Mouse (Mus musculus) liver, embryonic 13.5 days (tissue): ENCODE results near the gene Rgs7. TPM values are rescaled to one million over a fixed set of nuclear protein-coding genes. Genes with fewer than 3 reads are reported as not detected.

Experiments
- ATAC-seq: fragments of 200-750 bp; cut with Nextera tagmentation; 2 replicates; pipeline ENCODE4 v1.8.0; 2017; ENCODE audit warnings: low read depth, mild to moderate bottlenecking, moderate number of reproducible peaks, moderate library complexity
- DNase-seq: peaks from one replicate; pipeline ENCODE4 v3.0.0; 2022
- H3K27ac ChIP-seq: fragments of 300-500 bp; sonication (generic); 2 replicates; pipeline ENCODE4 v1.5.1; 2015; ENCODE audit warnings: moderate library complexity, mild to moderate bottlenecking, inconsistent platforms
- H3K27me3 ChIP-seq: fragments of 300-500 bp; sonication (generic); 2 replicates; pipeline ENCODE4 v1.6.1; 2015; ENCODE audit warnings: mild to moderate bottlenecking, inconsistent platforms
- H3K36me3 ChIP-seq: fragments of 300-500 bp; sonication (generic); 2 replicates; pipeline ENCODE4 v1.6.1; 2015; ENCODE audit warnings: mild to moderate bottlenecking, inconsistent platforms
- H3K4me1 ChIP-seq: fragments of 300-500 bp; sonication (generic); replicated peaks from 2 replicates; pipeline ENCODE4 v1.6.1; 2015; ENCODE audit warnings: inconsistent platforms
- H3K4me2 ChIP-seq: fragments of 300-500 bp; sonication (generic); 2 replicates; pipeline ENCODE4 v1.6.1; 2015; ENCODE audit warnings: inconsistent platforms, mild to moderate bottlenecking, moderate library complexity
- H3K4me3 ChIP-seq: fragments of 300-500 bp; sonication (generic); replicated peaks from 2 replicates; pipeline ENCODE4 v1.5.1; 2015; ENCODE audit warnings: mild to moderate bottlenecking, inconsistent platforms
- H3K9ac ChIP-seq: fragments of 300-500 bp; sonication (generic); 2 replicates; pipeline ENCODE4 v1.6.1; 2015; ENCODE audit warnings: mild to moderate bottlenecking, inconsistent platforms
- H3K9me3 ChIP-seq: fragments of 300-500 bp; sonication (generic); replicated peaks from 2 replicates; pipeline ENCODE4 v1.6.1; 2016; ENCODE audit warnings: inconsistent platforms
- WGBS: fragments of 180-500 bp; shearing (Covaris S2); methylation state at CpG from one replicate; pipeline ENCODE4 v1.1.7; 2015; ENCODE audit not compliant: insufficient replicate concordance; 5-methylcytosine and 5-hydroxymethylcytosine counted together
- polyA plus RNA-seq: library from polyadenylated mRNA; unstranded; fragments of >200 nt; fragmentation: Nextera tagmentation; extraction: Ambion mirVana; gene quantifications from 2 replicates; pipeline ENCODE4 v1.2.1, GENCODE M21; 2015

Gene Rgs7
- polyA plus RNA-seq, 1 experiment from 2014 or later: 0.05 TPM

GRCm38 (mm10) chr1:175073500-175074232 lies 418.6 kb downstream of the Rgs7 start:
- no peak for DNase-seq
- ATAC-seq: no peak
- no peaks in the 10 kb centered on the region for H3K36me3 ChIP-seq
- no peak overlapping the region for H3K4me2 ChIP-seq
- no peaks in the 10 kb centered on the region for H3K9me3 ChIP-seq
- H3K9ac ChIP-seq: no peak overlapping the region
- H3K4me1 ChIP-seq: no peaks in the 10 kb centered on the region
- H3K27me3 ChIP-seq: no peaks in the 10 kb centered on the region
- no peak overlapping the region for H3K27ac ChIP-seq
- 70% methylated on average over 1 of the region's 1 CpGs for WGBS
- no peak overlapping the region for H3K4me3 ChIP-seq

GRCm38 (mm10) chr1:175069758-175070290 lies 422.5 kb downstream of the Rgs7 start:
- no peak for ATAC-seq
- no peak overlapping the region for H3K9ac ChIP-seq
- WGBS: 61% methylated on average over 4 of the region's 4 CpGs
- no peak for DNase-seq
- no peaks in the 10 kb centered on the region for H3K4me1 ChIP-seq
- H3K27me3 ChIP-seq: no peaks in the 10 kb centered on the region
- no peaks in the 10 kb centered on the region for H3K36me3 ChIP-seq
- H3K4me3 ChIP-seq: no peak overlapping the region
- no peak overlapping the region for H3K4me2 ChIP-seq
- no peak overlapping the region for H3K27ac ChIP-seq
- no peaks in the 10 kb centered on the region for H3K9me3 ChIP-seq

GRCm38 (mm10) chr1:175049121-175049520 lies 443.2 kb downstream of the Rgs7 start:
- 68% methylated on average over 6 of the region's 6 CpGs for WGBS
- no peak for ATAC-seq

GRCm38 (mm10) chr1:175041167-175041817 lies 451.0 kb downstream of the Rgs7 start:
- no peak overlapping the region for H3K4me3 ChIP-seq
- no peak overlapping the region for H3K4me2 ChIP-seq
- no peaks in the 10 kb centered on the region for H3K27me3 ChIP-seq
- H3K36me3 ChIP-seq: no peaks in the 10 kb centered on the region
- DNase-seq: no peak
- no peak overlapping the region for H3K27ac ChIP-seq
- 46% methylated on average over 4 of the region's 4 CpGs for WGBS
- no peak overlapping the region for H3K9ac ChIP-seq
- no peaks in the 10 kb centered on the region for H3K9me3 ChIP-seq
- peak; percentile 71 for ATAC-seq
- H3K4me1 ChIP-seq: no peaks in the 10 kb centered on the region

More at GRCm38 (mm10) chr1:175049121-175049520, 443.2 kb downstream of the Rgs7 start:
- no peak overlapping the region for H3K27ac ChIP-seq
- DNase-seq: no peak
- H3K9ac ChIP-seq: no peak overlapping the region
- no peaks in the 10 kb centered on the region for H3K4me1 ChIP-seq
- H3K27me3 ChIP-seq: no peaks in the 10 kb centered on the region
- no peaks in the 10 kb centered on the region for H3K36me3 ChIP-seq
- no peak overlapping the region for H3K4me3 ChIP-seq
- no peak overlapping the region for H3K4me2 ChIP-seq
- H3K9me3 ChIP-seq: no peaks in the 10 kb centered on the region

- Histone ChIP-seq H3K4me3 (no peak overlapping the region), H3K4me2 (no peak overlapping the region), H3K9ac (no peak overlapping the region), H3K9me3 (no peaks in the 10 kb centered on the region), H3K27me3 (no peaks in the 10 kb centered on the region), H3K27ac (no peak overlapping the region), H3K36me3 (no peaks in the 10 kb centered on the region), H3K4me1 (no peaks in the 10 kb centered on the region)
- DNase-seq (no peak), ATAC-seq (no peak)
- 76% methylated on average over 4 of the region's 4 CpGs for WGBS
These were observed 452.3 kb downstream of the Rgs7 start for GRCm38 (mm10) chr1:175040038-175040437.

GRCm38 (mm10) chr1:175039567-175039966 lies 452.7 kb downstream of the Rgs7 start:
- Histone ChIP-seq H3K27ac (no peak overlapping the region), H3K4me3 (no peak overlapping the region), H3K27me3 (no peaks in the 10 kb centered on the region), H3K4me1 (no peaks in the 10 kb centered on the region), H3K36me3 (no peaks in the 10 kb centered on the region), H3K4me2 (no peak overlapping the region), H3K9ac (no peak overlapping the region), H3K9me3 (no peaks in the 10 kb centered on the region)
- ATAC-seq: no peak
- WGBS: 55% methylated on average over 6 of the region's 6 CpGs
- DNase-seq: no peak

GRCm38 (mm10) chr1:175035461-175035860 lies 456.8 kb downstream of the Rgs7 start:
- ATAC-seq (no peak), DNase-seq (no peak)
- no peak overlapping the region for H3K4me2 ChIP-seq
- no peaks in the 10 kb centered on the region for H3K36me3 ChIP-seq
- H3K4me3 ChIP-seq: no peak overlapping the region
- H3K27ac ChIP-seq: no peak overlapping the region
- no peaks in the 10 kb centered on the region for H3K9me3 ChIP-seq
- 78% methylated on average over 5 of the region's 5 CpGs for WGBS
- H3K27me3 ChIP-seq: no peaks in the 10 kb centered on the region
- H3K4me1 ChIP-seq: no peaks in the 10 kb centered on the region
- no peak overlapping the region for H3K9ac ChIP-seq

- H3K9me3 ChIP-seq: no peaks in the 10 kb centered on the region
- no peak overlapping the region for H3K27ac ChIP-seq
- H3K36me3 ChIP-seq: no peaks in the 10 kb centered on the region
- no peak overlapping the region for H3K4me3 ChIP-seq
- no peak overlapping the region for H3K4me2 ChIP-seq
- no peak for ATAC-seq
- DNase-seq: no peak
- no peak overlapping the region for H3K9ac ChIP-seq
- WGBS: 63% methylated on average over 6 of the region's 6 CpGs
- no peaks in the 10 kb centered on the region for H3K4me1 ChIP-seq
- no peaks in the 10 kb centered on the region for H3K27me3 ChIP-seq
These were observed 460.3 kb downstream of the Rgs7 start for GRCm38 (mm10) chr1:175032015-175032414.

- WGBS: 24% methylated on average over 9 of the region's 9 CpGs
- H3K4me3 ChIP-seq: no peak overlapping the region
- no peaks in the 10 kb centered on the region for H3K4me1 ChIP-seq
- no peak for ATAC-seq
- H3K9me3 ChIP-seq: no peaks in the 10 kb centered on the region
- H3K9ac ChIP-seq: no peak overlapping the region
- DNase-seq: no peak
- H3K27ac ChIP-seq: no peak overlapping the region
- H3K4me2 ChIP-seq: no peak overlapping the region
- no peaks in the 10 kb centered on the region for H3K36me3 ChIP-seq
- H3K27me3 ChIP-seq: no peaks in the 10 kb centered on the region
These were observed 463.5 kb downstream of the Rgs7 start for GRCm38 (mm10) chr1:175028716-175029204.

GRCm38 (mm10) chr1:175028267-175028666 lies 464.0 kb downstream of the Rgs7 start:
- Histone ChIP-seq H3K4me2 (no peak overlapping the region), H3K27ac (no peak overlapping the region), H3K4me3 (no peak overlapping the region), H3K4me1 (no peaks in the 10 kb centered on the region), H3K36me3 (no peaks in the 10 kb centered on the region), H3K9me3 (no peaks in the 10 kb centered on the region), H3K27me3 (no peaks in the 10 kb centered on the region), H3K9ac (no peak overlapping the region)
- ATAC-seq (no peak), DNase-seq (no peak)
- WGBS: 21% methylated on average over 4 of the region's 4 CpGs

- no peaks in the 10 kb centered on the region for H3K4me1 ChIP-seq
- H3K9ac ChIP-seq: no peak overlapping the region
- 54% methylated on average over 7 of the region's 7 CpGs for WGBS
- H3K4me2 ChIP-seq: no peak overlapping the region
- H3K36me3 ChIP-seq: no peaks in the 10 kb centered on the region
- H3K27me3 ChIP-seq: no peaks in the 10 kb centered on the region
- no peak overlapping the region for H3K27ac ChIP-seq
- DNase-seq (no peak), ATAC-seq (no peak)
- H3K4me3 ChIP-seq: no peak overlapping the region
- H3K9me3 ChIP-seq: no peaks in the 10 kb centered on the region
These were observed 466.5 kb downstream of the Rgs7 start for GRCm38 (mm10) chr1:175025781-175026309.
